Mouse (Mus musculus): Measurements from ENCODE around the gene Cdh13. TPM values are rescaled to one million over a fixed set of nuclear protein-coding genes. Genes with fewer than 3 reads are reported as not detected.

Cdh13 gene
- polyA plus RNA-seq, 1 experiment: 4.5 TPM

- H3K4me3 ChIP-seq (ENCODE audit: control insufficient read depth, low read depth, low read length): no peak overlapping the region
- H3K27me3 ChIP-seq (ENCODE audit: control insufficient read depth, insufficient read depth, low read length): no peaks in the 10 kb centered on the region
- no peaks in the 10 kb centered on the region for H3K4me1 ChIP-seq (ENCODE audit: control insufficient read depth, insufficient read depth, low read length)
- H3K27ac ChIP-seq (ENCODE audit: control insufficient read depth, insufficient read depth, low read depth, low read length): no peak overlapping the region
- H3K36me3 ChIP-seq (ENCODE audit: control insufficient read depth, insufficient read depth, low read length): no peaks in the 10 kb centered on the region
- TF ChIP-seq POLR2A (IDR thresholded peaks at IDR 0.05; ENCODE audit: control insufficient read depth, low read depth, low read length): no peak
- no peak for TF ChIP-seq CTCF (IDR thresholded peaks at IDR 0.05; ENCODE audit: control insufficient read depth, insufficient read depth, insufficient replicate concordance, low read depth, low read length)
These were observed 406.3 kb downstream of the Cdh13 start for GRCm38 (mm10) chr8:118689849-118690248.

GRCm38 (mm10) chr8:118701312-118701880 lies 417.9 kb downstream of the Cdh13 start:
- H3K27ac ChIP-seq (ENCODE audit: control insufficient read depth, insufficient read depth, low read depth, low read length): no peak overlapping the region
- no peak for TF ChIP-seq CTCF (IDR thresholded peaks at IDR 0.05; ENCODE audit: control insufficient read depth, insufficient read depth, insufficient replicate concordance, low read depth, low read length)
- TF ChIP-seq POLR2A (IDR thresholded peaks at IDR 0.05; ENCODE audit: control insufficient read depth, low read depth, low read length): no peak
- H3K27me3 ChIP-seq (ENCODE audit: control insufficient read depth, insufficient read depth, low read length): no peaks in the 10 kb centered on the region
- H3K4me1 ChIP-seq (ENCODE audit: control insufficient read depth, insufficient read depth, low read length): no peaks in the 10 kb centered on the region
- no peaks in the 10 kb centered on the region for H3K36me3 ChIP-seq (ENCODE audit: control insufficient read depth, insufficient read depth, low read length)
- no peak overlapping the region for H3K4me3 ChIP-seq (ENCODE audit: control insufficient read depth, low read depth, low read length)

- no peaks in the 10 kb centered on the region for H3K36me3 ChIP-seq (ENCODE audit: control insufficient read depth, insufficient read depth, low read length)
- H3K4me3 ChIP-seq (ENCODE audit: control insufficient read depth, low read depth, low read length): peak overlapping the region; percentile 64
- no peak overlapping the region for H3K27ac ChIP-seq (ENCODE audit: control insufficient read depth, insufficient read depth, low read depth, low read length)
- H3K4me1 ChIP-seq (ENCODE audit: control insufficient read depth, insufficient read depth, low read length): peaks cover 2% of the 10 kb centered on the region; the same call in 1 of the 2 replicates
- no peak for TF ChIP-seq POLR2A (IDR thresholded peaks at IDR 0.05; ENCODE audit: control insufficient read depth, low read depth, low read length)
- TF ChIP-seq CTCF (IDR thresholded peaks at IDR 0.05; ENCODE audit: control insufficient read depth, insufficient read depth, insufficient replicate concordance, low read depth, low read length): no peak
- H3K27me3 ChIP-seq (ENCODE audit: control insufficient read depth, insufficient read depth, low read length): no peaks in the 10 kb centered on the region
These were observed 425.8 kb downstream of the Cdh13 start for GRCm38 (mm10) chr8:118709366-118709765.

- Histone ChIP-seq H3K36me3 (ENCODE audit: control insufficient read depth, insufficient read depth, low read length) (no peaks in the 10 kb centered on the region), H3K4me3 (ENCODE audit: control insufficient read depth, low read depth, low read length) (peak overlapping the region; percentile 72), H3K4me1 (ENCODE audit: control insufficient read depth, insufficient read depth, low read length) (peaks cover 2% of the 10 kb centered on the region; the same call in 1 of the 2 replicates), H3K27me3 (ENCODE audit: control insufficient read depth, insufficient read depth, low read length) (no peaks in the 10 kb centered on the region), H3K27ac (ENCODE audit: control insufficient read depth, insufficient read depth, low read depth, low read length) (no peak overlapping the region)
- TF ChIP-seq POLR2A (IDR thresholded peaks at IDR 0.05; ENCODE audit: control insufficient read depth, low read depth, low read length): no peak
- no peak for TF ChIP-seq CTCF (IDR thresholded peaks at IDR 0.05; ENCODE audit: control insufficient read depth, insufficient read depth, insufficient replicate concordance, low read depth, low read length)
These were observed 428.1 kb downstream of the Cdh13 start for GRCm38 (mm10) chr8:118711631-118712030.

GRCm38 (mm10) chr8:118713111-118713510 lies 429.6 kb downstream of the Cdh13 start:
- Histone ChIP-seq H3K27me3 (ENCODE audit: control insufficient read depth, insufficient read depth, low read length) (no peaks in the 10 kb centered on the region), H3K4me3 (ENCODE audit: control insufficient read depth, low read depth, low read length) (peak overlapping the region; percentile 32; the same call in 1 of the 2 replicates), H3K27ac (ENCODE audit: control insufficient read depth, insufficient read depth, low read depth, low read length) (no peak overlapping the region), H3K36me3 (ENCODE audit: control insufficient read depth, insufficient read depth, low read length) (no peaks in the 10 kb centered on the region), H3K4me1 (ENCODE audit: control insufficient read depth, insufficient read depth, low read length) (peaks cover 2% of the 10 kb centered on the region; the same call in 1 of the 2 replicates)
- TF ChIP-seq POLR2A (IDR thresholded peaks at IDR 0.05; ENCODE audit: control insufficient read depth, low read depth, low read length) (no peak), CTCF (IDR thresholded peaks at IDR 0.05; ENCODE audit: control insufficient read depth, insufficient read depth, insufficient replicate concordance, low read depth, low read length) (no peak)

GRCm38 (mm10) chr8:118713596-118713995 lies 430.1 kb downstream of the Cdh13 start:
- TF ChIP-seq POLR2A (IDR thresholded peaks at IDR 0.05; ENCODE audit: control insufficient read depth, low read depth, low read length) (no peak), CTCF (IDR thresholded peaks at IDR 0.05; ENCODE audit: control insufficient read depth, insufficient read depth, insufficient replicate concordance, low read depth, low read length) (no peak)
- Histone ChIP-seq H3K36me3 (ENCODE audit: control insufficient read depth, insufficient read depth, low read length) (no peaks in the 10 kb centered on the region), H3K4me1 (ENCODE audit: control insufficient read depth, insufficient read depth, low read length) (peaks cover 2% of the 10 kb centered on the region; the same call in 1 of the 2 replicates), H3K27ac (ENCODE audit: control insufficient read depth, insufficient read depth, low read depth, low read length) (no peak overlapping the region), H3K4me3 (ENCODE audit: control insufficient read depth, low read depth, low read length) (no peak overlapping the region), H3K27me3 (ENCODE audit: control insufficient read depth, insufficient read depth, low read length) (no peaks in the 10 kb centered on the region)

- Histone ChIP-seq H3K27ac (ENCODE audit: control insufficient read depth, insufficient read depth, low read depth, low read length) (no peak overlapping the region), H3K4me1 (ENCODE audit: control insufficient read depth, insufficient read depth, low read length) (no peaks in the 10 kb centered on the region), H3K4me3 (ENCODE audit: control insufficient read depth, low read depth, low read length) (no peak overlapping the region), H3K36me3 (ENCODE audit: control insufficient read depth, insufficient read depth, low read length) (no peaks in the 10 kb centered on the region), H3K27me3 (ENCODE audit: control insufficient read depth, insufficient read depth, low read length) (no peaks in the 10 kb centered on the region)
- TF ChIP-seq POLR2A (IDR thresholded peaks at IDR 0.05; ENCODE audit: control insufficient read depth, low read depth, low read length): no peak
- no peak for TF ChIP-seq CTCF (IDR thresholded peaks at IDR 0.05; ENCODE audit: control insufficient read depth, insufficient read depth, insufficient replicate concordance, low read depth, low read length)
These were observed 439.4 kb downstream of the Cdh13 start for GRCm38 (mm10) chr8:118722896-118723295.
